Mouse (Mus musculus) liver, embryonic 13.5 days (tissue): ENCODE data around the gene Adat3. TPM values are rescaled to one million over a fixed set of nuclear protein-coding genes. Genes with fewer than 3 reads are reported as not detected.

ENCODE experiments used
- ATAC-seq: fragments of 200-750 bp; cut with Nextera tagmentation; 2 replicates; pipeline ENCODE4 v1.8.0; 2017; ENCODE audit warnings: low read depth, mild to moderate bottlenecking, moderate number of reproducible peaks, moderate library complexity
- DNase-seq: peaks from one replicate; pipeline ENCODE4 v3.0.0; 2022
- H3K27ac ChIP-seq: fragments of 300-500 bp; sonication (generic); 2 replicates; pipeline ENCODE4 v1.5.1; 2015; ENCODE audit warnings: moderate library complexity, mild to moderate bottlenecking, inconsistent platforms
- H3K27me3 ChIP-seq: fragments of 300-500 bp; sonication (generic); 2 replicates; pipeline ENCODE4 v1.6.1; 2015; ENCODE audit warnings: mild to moderate bottlenecking, inconsistent platforms
- H3K36me3 ChIP-seq: fragments of 300-500 bp; sonication (generic); 2 replicates; pipeline ENCODE4 v1.6.1; 2015; ENCODE audit warnings: mild to moderate bottlenecking, inconsistent platforms
- H3K4me1 ChIP-seq: fragments of 300-500 bp; sonication (generic); replicated peaks from 2 replicates; pipeline ENCODE4 v1.6.1; 2015; ENCODE audit warnings: inconsistent platforms
- H3K4me2 ChIP-seq: fragments of 300-500 bp; sonication (generic); 2 replicates; pipeline ENCODE4 v1.6.1; 2015; ENCODE audit warnings: inconsistent platforms, mild to moderate bottlenecking, moderate library complexity
- H3K4me3 ChIP-seq: fragments of 300-500 bp; sonication (generic); replicated peaks from 2 replicates; pipeline ENCODE4 v1.5.1; 2015; ENCODE audit warnings: mild to moderate bottlenecking, inconsistent platforms
- H3K9ac ChIP-seq: fragments of 300-500 bp; sonication (generic); 2 replicates; pipeline ENCODE4 v1.6.1; 2015; ENCODE audit warnings: mild to moderate bottlenecking, inconsistent platforms
- H3K9me3 ChIP-seq: fragments of 300-500 bp; sonication (generic); replicated peaks from 2 replicates; pipeline ENCODE4 v1.6.1; 2016; ENCODE audit warnings: inconsistent platforms
- WGBS: fragments of 180-500 bp; shearing (Covaris S2); methylation state at CpG from one replicate; pipeline ENCODE4 v1.1.7; 2015; ENCODE audit not compliant: insufficient replicate concordance; 5-methylcytosine and 5-hydroxymethylcytosine counted together
- polyA plus RNA-seq: library from polyadenylated mRNA; unstranded; fragments of >200 nt; fragmentation: Nextera tagmentation; extraction: Ambion mirVana; gene quantifications from 2 replicates; pipeline ENCODE4 v1.2.1, GENCODE M21; 2015

Gene Adat3
- polyA plus RNA-seq, 1 experiment from 2014 or later = 6.3 TPM

DNA sequence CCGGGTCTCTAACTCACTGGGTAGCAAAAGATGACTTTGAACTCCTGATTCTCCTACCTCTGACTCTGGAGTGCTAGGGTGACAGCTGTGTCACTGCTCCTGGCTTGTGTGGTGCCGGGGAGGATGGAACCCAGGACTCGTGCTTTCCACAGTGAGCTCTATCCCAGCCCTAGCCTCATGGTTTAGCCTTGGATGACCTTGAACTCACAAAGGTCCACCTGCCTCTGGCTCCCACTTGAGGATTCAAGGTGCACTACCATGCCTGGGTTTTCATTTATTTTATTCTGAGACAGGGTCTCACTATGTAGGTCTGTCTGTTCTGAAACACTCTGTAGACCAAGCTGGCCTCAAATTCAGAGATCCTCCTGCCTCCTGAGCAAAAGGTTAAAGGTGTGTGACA lies 11.1 kb downstream of the Adat3 start:
- Histone ChIP-seq H3K9me3 (no peaks in the 10 kb centered on the region), H3K27me3 (no peaks in the 10 kb centered on the region), H3K27ac (no peak overlapping the region), H3K4me2 (no peak overlapping the region), H3K4me1 (peaks cover 29% of the 10 kb centered on the region), H3K4me3 (no peak overlapping the region), H3K36me3 (peaks cover 67% of the 10 kb centered on the region), H3K9ac (no peak overlapping the region)
- ATAC-seq (no peak), DNase-seq (no peak)
- 71% methylated on average over 3 of the region's 3 CpGs for WGBS

DNA sequence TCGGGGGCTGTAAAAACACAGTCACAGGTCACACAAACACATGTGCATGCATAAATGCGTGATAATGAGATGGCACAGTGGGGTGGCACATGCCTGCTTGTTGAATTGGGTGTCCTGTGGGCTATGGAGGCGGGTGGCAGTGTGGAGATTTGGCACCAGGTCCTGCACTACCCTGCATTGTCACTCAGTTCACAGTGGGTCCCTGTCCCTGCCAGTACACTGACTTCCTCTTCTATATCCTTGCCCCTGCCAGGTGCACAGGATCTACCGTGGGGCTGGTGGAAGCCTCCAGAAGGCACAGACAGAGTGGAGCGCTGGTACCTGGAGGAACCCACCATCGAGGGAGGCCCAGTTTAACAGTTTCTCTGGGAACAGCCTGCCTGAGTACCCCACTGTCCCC lies 11.7 kb downstream of the Adat3 start:
- no peaks in the 10 kb centered on the region for H3K9me3 ChIP-seq
- ATAC-seq = no peak
- no peak for DNase-seq
- H3K9ac ChIP-seq = no peak overlapping the region
- peaks cover 62% of the 10 kb centered on the region for H3K36me3 ChIP-seq
- H3K4me1 ChIP-seq = peaks cover 28% of the 10 kb centered on the region
- no peak overlapping the region for H3K4me3 ChIP-seq
- no peak overlapping the region for H3K4me2 ChIP-seq
- 82% methylated on average over 6 of the region's 6 CpGs for WGBS
- no peaks in the 10 kb centered on the region for H3K27me3 ChIP-seq
- no peak overlapping the region; the same call in 1 of the 2 replicates for H3K27ac ChIP-seq

DNA sequence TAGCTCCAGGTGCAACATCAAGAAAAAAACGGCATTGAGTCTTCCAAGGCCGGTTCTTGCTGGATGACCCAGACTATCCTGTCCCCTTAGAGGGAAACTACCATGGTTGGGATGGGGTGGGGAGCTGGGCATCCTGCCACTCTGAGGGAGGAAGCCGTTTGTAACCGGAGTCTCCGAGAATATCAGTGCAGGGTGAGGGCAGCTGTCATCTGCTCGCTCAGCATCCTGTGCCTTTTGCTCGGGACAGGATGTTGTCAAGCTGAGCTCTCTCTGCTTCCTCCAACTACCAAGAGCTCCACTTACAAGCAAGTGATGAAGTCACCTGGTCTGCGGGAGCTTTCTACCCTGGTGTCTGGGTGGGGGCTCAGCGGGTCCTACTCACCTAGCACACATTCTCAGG lies 15.5 kb downstream of the Adat3 start:
- WGBS = 57% methylated on average over 9 of the region's 9 CpGs
- no peak for DNase-seq
- no peak for ATAC-seq
- no peaks in the 10 kb centered on the region for H3K27me3 ChIP-seq
- 0 out of 2 replicates have a peak overlapping the region, but pooled peaks have one; percentile 9 for H3K9ac ChIP-seq
- H3K4me2 ChIP-seq = no peak overlapping the region
- peaks cover 34% of the 10 kb centered on the region for H3K4me1 ChIP-seq
- H3K27ac ChIP-seq = no peak overlapping the region
- no peaks in the 10 kb centered on the region for H3K9me3 ChIP-seq
- H3K4me3 ChIP-seq = no peak overlapping the region
- peaks cover 30% of the 10 kb centered on the region for H3K36me3 ChIP-seq

DNA sequence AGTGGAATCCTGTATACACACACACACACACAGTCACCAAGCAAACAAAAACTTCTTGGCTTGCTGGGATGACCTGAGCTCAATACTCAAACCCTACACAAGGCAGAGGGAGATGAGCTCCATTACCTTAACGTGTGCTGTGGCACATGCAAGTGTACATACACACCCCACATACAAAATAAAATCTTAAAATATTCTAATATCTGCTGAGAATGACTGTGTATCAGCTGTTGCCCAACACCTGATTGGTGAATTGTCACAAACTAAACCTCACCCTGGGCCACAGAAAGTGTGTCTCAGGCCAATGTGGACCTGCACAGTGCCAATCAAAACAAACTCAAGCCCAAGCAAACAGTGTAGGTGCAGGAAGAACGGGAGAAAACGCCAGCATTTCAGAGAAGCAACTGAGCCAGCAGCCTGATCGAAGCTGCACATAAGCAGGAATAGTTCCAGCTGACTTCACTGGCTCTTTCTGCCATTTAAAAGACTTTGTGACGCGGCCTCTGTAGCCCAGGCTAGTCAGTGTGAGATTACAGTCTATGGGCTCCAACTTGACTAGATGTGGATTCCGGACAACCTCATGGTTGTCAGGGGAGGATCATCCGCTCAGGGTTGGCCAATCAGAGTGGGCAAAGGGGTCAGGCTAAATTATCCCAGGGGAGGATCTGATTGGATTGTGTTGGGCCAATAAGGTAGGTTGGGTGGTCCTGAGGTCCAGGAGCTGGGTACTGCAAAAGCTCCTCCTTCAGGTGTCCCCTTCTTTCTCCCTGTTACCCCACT lies 17.0 kb downstream of the Adat3 start:
- no peak for DNase-seq
- peak overlapping the region; percentile 30; the same call in 1 of the 2 replicates for H3K9ac ChIP-seq
- no peak overlapping the region for H3K4me3 ChIP-seq
- H3K9me3 ChIP-seq = no peaks in the 10 kb centered on the region
- H3K4me1 ChIP-seq = peaks cover 49% of the 10 kb centered on the region
- H3K27me3 ChIP-seq = no peaks in the 10 kb centered on the region
- WGBS = 44% methylated on average over 8 of the region's 8 CpGs
- H3K36me3 ChIP-seq = peaks cover 16% of the 10 kb centered on the region
- peak overlapping the region; percentile 96 for H3K27ac ChIP-seq
- 0 out of 2 replicates have a peak overlapping the region, but pooled peaks have one; percentile 11 for H3K4me2 ChIP-seq
- no peak for ATAC-seq

DNA sequence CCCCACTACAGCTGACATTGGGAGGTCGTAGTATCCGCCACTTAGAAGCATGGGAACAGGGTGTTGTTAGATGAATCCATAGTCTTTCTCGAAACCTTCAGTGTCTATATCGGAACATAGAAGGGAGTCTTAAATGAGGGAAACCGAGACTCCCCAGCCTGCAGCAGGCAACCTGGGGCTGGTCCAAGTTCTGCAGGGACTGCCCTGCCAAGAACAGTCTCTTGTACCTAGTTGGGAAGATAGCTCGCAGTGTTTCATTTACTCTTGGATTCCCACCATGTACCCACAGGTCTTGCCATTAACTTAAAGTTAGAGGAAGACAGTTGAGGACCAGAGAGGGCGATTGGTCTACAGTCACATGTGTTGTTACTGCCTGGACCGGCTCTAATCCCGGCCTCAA lies 17.7 kb downstream of the Adat3 start:
- Histone ChIP-seq H3K27ac (peak overlapping the region; percentile 96), H3K4me1 (peaks cover 56% of the 10 kb centered on the region), H3K9ac (no peak overlapping the region), H3K27me3 (no peaks in the 10 kb centered on the region), H3K4me3 (no peak overlapping the region), H3K4me2 (no peak overlapping the region), H3K9me3 (no peaks in the 10 kb centered on the region), H3K36me3 (peaks cover 9% of the 10 kb centered on the region)
- DNase-seq (no peak), ATAC-seq (no peak)
- WGBS = 79% methylated on average over 9 of the region's 9 CpGs

DNA sequence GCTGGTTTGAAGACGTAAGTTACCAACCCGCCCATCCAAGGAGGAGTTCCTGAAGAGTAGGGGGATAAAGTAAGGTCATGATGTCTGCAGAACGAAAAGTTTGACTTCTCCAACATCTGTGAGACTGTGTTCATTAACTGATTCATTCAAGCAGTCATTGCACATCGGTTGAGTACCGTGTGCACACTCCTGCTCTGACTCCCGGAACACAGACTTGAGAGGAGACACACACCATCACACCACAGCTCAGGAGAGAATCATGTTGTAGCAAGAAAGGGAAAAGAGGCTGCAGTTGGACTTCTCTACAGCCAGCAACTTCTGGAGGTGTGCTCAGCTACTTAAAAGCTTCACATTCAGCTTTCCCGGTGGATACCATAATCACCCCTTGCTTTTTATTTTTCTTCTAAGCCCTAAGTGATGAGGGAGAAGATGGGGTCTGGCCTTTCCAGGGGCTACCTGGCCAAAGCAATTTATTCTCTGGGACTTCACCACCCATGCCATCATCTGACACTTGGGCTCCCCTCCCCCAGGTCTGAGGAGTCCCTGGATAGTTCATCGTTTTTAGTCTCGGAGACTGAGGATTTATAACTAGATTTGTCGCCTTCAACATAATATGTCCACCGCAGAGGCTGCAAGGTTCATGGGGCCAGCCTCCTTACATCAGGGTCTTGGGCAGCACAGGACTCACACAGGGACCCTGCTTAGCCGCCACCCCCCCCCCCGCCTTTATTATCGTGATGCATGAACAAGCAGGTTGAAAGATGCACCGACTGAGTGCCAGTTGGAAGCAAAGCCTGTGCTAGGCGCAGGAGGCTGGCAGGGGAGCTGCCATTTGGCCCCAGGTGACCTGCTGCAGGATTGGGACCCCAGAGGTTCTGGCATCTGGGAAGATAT lies 18.4 kb downstream of the Adat3 start:
- peak overlapping the region; percentile 76 for H3K4me2 ChIP-seq
- no peak for DNase-seq
- peak overlapping the region; percentile 65 for H3K9ac ChIP-seq
- H3K9me3 ChIP-seq = no peaks in the 10 kb centered on the region
- 56% methylated on average over 16 of the region's 16 CpGs for WGBS
- no peaks in the 10 kb centered on the region for H3K27me3 ChIP-seq
- H3K4me1 ChIP-seq = peaks cover 59% of the 10 kb centered on the region
- peaks cover 3% of the 10 kb centered on the region; the same call in 1 of the 2 replicates for H3K36me3 ChIP-seq
- peak overlapping the region; percentile 93 for H3K4me3 ChIP-seq
- ATAC-seq = no peak
- H3K27ac ChIP-seq = peak overlapping the region; percentile 96

DNA sequence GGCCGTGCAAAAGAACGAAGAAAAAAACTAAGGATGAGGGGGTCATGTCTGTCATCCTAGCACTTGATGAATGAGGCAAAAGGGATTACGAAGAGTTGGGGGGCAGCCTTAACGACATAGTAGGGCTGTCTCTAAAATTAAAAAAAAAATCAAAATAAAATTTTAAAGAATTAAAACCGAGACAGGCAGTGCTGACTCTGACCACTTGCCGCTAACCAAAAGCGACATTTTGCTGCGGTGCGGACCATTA lies 18.9 kb downstream of the Adat3 start:
- DNase-seq = no peak
- WGBS = 1% methylated on average over 9 of the region's 9 CpGs
- Histone ChIP-seq H3K4me2 (peak overlapping the region; percentile 76), H3K36me3 (no peaks in the 10 kb centered on the region), H3K9ac (peak overlapping the region; percentile 65), H3K27me3 (no peaks in the 10 kb centered on the region), H3K9me3 (no peaks in the 10 kb centered on the region), H3K4me1 (peaks cover 65% of the 10 kb centered on the region), H3K27ac (peak overlapping the region; percentile 96), H3K4me3 (peak overlapping the region; percentile 93)
- ATAC-seq = no peak

DNA sequence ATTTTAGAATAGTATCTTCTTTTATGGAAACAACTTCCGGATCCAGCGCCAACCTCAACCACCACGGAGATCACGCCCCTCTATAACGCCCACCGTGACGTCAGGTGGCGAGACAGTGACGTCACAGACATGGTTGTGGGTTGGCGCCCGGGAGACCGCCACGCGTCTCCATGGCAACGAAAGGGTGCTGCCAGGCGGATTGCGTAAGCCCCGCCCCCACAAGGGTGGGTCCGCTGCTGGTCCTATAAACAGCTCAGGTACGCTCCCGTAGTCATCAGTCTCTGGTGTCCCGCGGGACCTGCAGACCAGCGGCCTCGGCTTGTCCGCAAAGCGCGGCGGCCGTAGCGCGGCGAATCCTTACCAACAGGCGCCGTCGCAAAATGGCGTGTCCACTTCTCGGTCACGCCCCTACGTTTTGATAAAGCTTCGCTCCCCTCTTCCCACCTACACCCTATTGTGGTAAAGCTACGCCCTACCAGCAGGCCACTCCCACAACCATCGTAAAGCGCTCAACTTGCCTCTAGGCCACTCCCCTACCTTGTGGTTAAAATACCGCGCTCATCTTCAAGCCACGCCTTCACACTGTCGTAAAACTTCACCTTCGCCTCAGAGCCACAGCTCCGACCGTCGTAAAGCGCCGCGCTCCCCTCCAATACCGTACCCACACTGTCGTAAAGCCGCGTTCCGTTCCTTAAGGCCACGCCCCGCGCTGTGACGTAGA lies 19.4 kb downstream of the Adat3 start:
- peak; percentile 98 for DNase-seq
- WGBS = under 1% methylated on average over 64 of the region's 64 CpGs
- peak; percentile 89 for ATAC-seq

DNA sequence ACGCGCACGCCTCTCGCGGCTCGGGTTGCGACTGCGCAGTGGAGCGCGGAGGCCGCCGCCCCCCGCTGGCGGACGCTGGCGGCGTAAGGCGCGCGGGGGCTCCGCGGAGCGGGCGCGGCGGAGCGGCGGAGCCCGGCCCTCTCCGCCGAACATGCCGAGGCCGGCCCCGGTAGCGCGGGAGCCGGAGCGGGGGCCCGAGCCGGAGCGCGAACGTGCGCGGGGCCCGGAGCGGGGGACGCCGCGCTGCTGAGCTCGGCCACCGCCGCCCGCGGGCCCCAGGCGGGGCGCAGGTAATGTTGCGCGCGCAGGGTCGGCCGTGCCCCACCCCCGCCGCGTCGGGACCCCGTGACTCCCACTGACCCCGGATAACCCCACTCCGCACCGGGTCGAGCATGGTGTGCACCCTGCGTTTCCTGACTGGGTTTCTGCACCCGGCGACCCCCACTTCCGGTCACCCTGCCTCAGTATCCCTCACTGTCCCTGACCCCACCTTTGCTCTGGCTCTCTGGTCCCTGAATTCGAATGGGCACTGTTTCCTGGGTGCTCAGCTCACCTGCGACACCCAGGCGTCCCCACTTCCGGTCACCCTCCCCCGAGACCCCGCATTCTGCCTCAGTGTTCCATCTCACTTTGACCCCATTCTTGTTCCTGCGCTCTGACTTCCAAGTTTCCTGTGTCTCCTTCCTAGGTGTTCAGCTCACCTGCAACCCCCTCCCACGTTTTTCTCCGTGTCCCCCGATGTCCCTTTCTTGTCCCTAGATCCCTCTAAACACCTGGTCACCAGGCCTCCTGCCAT lies 20.2 kb downstream of the Adat3 start, which contains the start of gene Csnk1g2:
Csnk1g2 (plus strand) TSS at position 178 of the 796 bp plus-strand sequence.
- Histone ChIP-seq H3K4me3 (peak within 1 kb of the TSS; percentile 93), H3K9me3 (no peaks in the 10 kb centered on the region), H3K4me1 (peaks cover 72% of the 10 kb centered on the region), H3K36me3 (no peaks in the 10 kb centered on the region), H3K27me3 (no peaks in the 10 kb centered on the region), H3K4me2 (peak within 1 kb of the TSS; percentile 98), H3K27ac (peak within 1 kb of the TSS; percentile 96), H3K9ac (peak within 1 kb of the TSS; percentile 96)
- under 1% methylated on average over 85 of the region's 85 CpGs for WGBS
- DNase-seq (no peak), ATAC-seq (peak; percentile 11)

More for the DNA sequence above, 19.4 kb downstream of the Adat3 start:
- no peaks in the 10 kb centered on the region for H3K36me3 ChIP-seq
- peak overlapping the region; percentile 93 for H3K4me3 ChIP-seq
- peaks cover 66% of the 10 kb centered on the region for H3K4me1 ChIP-seq
- H3K27ac ChIP-seq = peak overlapping the region; percentile 96
- peak overlapping the region; percentile 98 for H3K4me2 ChIP-seq
- no peaks in the 10 kb centered on the region for H3K9me3 ChIP-seq
- peak overlapping the region; percentile 65 for H3K9ac ChIP-seq
- H3K27me3 ChIP-seq = no peaks in the 10 kb centered on the region

DNA sequence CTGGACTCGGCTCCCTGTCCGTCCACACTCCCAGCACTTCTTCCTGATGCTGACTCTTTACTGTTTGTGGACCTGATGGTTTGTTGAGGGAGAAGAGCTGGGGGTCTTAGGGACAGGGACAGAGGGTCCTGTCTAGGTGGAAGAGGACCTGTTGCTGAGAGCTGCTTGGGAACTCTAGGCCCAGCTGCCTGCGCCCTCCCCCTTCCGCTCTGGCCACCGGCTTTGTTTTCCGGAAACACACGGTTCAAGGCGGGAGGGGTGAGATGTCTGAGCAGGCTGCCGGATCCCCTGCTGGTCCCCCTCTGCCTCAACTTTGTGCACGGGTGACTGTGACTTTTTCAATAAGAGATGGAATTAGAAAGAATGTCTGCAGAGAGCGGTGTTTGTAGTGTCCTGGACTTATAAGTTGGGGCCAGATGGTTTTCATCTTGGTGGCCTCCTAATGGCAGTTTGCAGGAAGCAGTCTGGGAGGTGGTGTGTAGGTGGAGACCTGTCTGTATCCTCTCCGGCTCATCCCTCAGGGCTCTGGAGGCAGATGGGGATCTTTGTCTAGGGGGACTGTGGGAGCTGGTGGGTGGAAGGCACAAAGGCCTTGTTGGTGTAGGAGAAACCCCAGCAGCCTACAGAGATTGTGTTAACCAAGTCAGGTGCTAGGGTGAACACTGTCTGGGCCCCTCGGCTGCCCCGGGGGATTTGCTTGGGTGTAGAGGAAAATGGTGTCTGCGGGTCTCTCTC lies 20.9 kb downstream of the Adat3 start:
- no peak for ATAC-seq
- WGBS = 13% methylated on average over 15 of the region's 15 CpGs
- H3K9me3 ChIP-seq = no peaks in the 10 kb centered on the region

More for the DNA sequence above, 20.9 kb downstream of the Adat3 start:
- Histone ChIP-seq H3K9ac (peak overlapping the region; percentile 96), H3K27ac (peak overlapping the region; percentile 92), H3K27me3 (no peaks in the 10 kb centered on the region), H3K36me3 (no peaks in the 10 kb centered on the region), H3K4me1 (peaks cover 74% of the 10 kb centered on the region), H3K4me2 (peak overlapping the region; percentile 98), H3K4me3 (peak overlapping the region; percentile 93)
- peak; percentile 48 for DNase-seq
